Mouse (Mus musculus) lung, postnatal 36 days (tissue): Measurements from ENCODE around the gene Acmsd.
"Not testable (repeated sequence)": the region's sequence is repeated elsewhere in the genome, so short reads cannot be mapped to it uniquely, and the experiment has no call there.

ENCODE experiments used
- DNase-seq: peaks from one replicate; pipeline ENCODE4 v3.0.0; 2022; ENCODE audit warnings: mixed read lengths

Gene Acmsd

GRCm38 (mm10) chr1:127729096-127729495 is at the start of gene Acmsd:
TSS of gene Acmsd (plus strand) at chr1:127729413.
- peak; percentile 36 for DNase-seq

GRCm38 (mm10) chr1:127679498-127680133 is 49.6 kb upstream of the Acmsd start, which contains the start of gene Tmem163:
TSS of gene Tmem163 (minus strand) at chr1:127679548.
- peak; percentile 44 for DNase-seq

- no peak for DNase-seq
Observed at GRCm38 (mm10) chr1:127696533-127696932, 32.7 kb upstream of the Acmsd start.

GRCm38 (mm10) chr1:127702187-127702586 is 27.0 kb upstream of the Acmsd start:
- DNase-seq = no peak

- no peak for DNase-seq
Observed at GRCm38 (mm10) chr1:127706269-127706668, 22.9 kb upstream of the Acmsd start.

- no peak for DNase-seq
Observed at GRCm38 (mm10) chr1:127716441-127716840, 12.8 kb upstream of the Acmsd start.

GRCm38 (mm10) chr1:127718290-127718689 is 10.9 kb upstream of the Acmsd start:
- DNase-seq = no peak

- DNase-seq = no peak
Observed at GRCm38 (mm10) chr1:127723596-127723995, 5.6 kb upstream of the Acmsd start.

GRCm38 (mm10) chr1:127731086-127731485 is 1.9 kb downstream of the Acmsd start:
- peak; percentile 6 for DNase-seq

GRCm38 (mm10) chr1:127732435-127732834 is 3.2 kb downstream of the Acmsd start:
- no peak for DNase-seq

- no peak for DNase-seq
Observed at GRCm38 (mm10) chr1:127732841-127733240, 3.6 kb downstream of the Acmsd start.

GRCm38 (mm10) chr1:127735356-127735755 is 6.1 kb downstream of the Acmsd start:
- DNase-seq = no peak

- DNase-seq = no peak
Observed at GRCm38 (mm10) chr1:127750401-127751102, 21.3 kb downstream of the Acmsd start.

- DNase-seq = no peak
Observed at GRCm38 (mm10) chr1:127755806-127756205, 26.6 kb downstream of the Acmsd start.

- DNase-seq = no peak
Observed at GRCm38 (mm10) chr1:127756331-127757163, 27.3 kb downstream of the Acmsd start.

- DNase-seq = not testable (repeated sequence)
Observed at GRCm38 (mm10) chr1:127757164-127757545, 27.9 kb downstream of the Acmsd start.

- peak; percentile 30 for DNase-seq
Observed at GRCm38 (mm10) chr1:127765468-127765867, 36.3 kb downstream of the Acmsd start.

- DNase-seq = no peak
Observed at GRCm38 (mm10) chr1:127766741-127767140, 37.5 kb downstream of the Acmsd start.

GRCm38 (mm10) chr1:127773198-127773802 is 44.1 kb downstream of the Acmsd start:
- peak; percentile 8 for DNase-seq

GRCm38 (mm10) chr1:127773803-127774500 is 44.7 kb downstream of the Acmsd start, which contains the start of gene Ccnt2:
TSS of gene Ccnt2 (plus strand) at chr1:127774164.
- DNase-seq = peak; percentile 99

GRCm38 (mm10) chr1:127774501-127774880 is 45.3 kb downstream of the Acmsd start:
- DNase-seq = peak; percentile 66

GRCm38 (mm10) chr1:127775206-127775720 is 46.0 kb downstream of the Acmsd start:
- no peak for DNase-seq
